Mouse (Mus musculus) ES-Bruce4 (cell line): ENCODE results near the gene Rs1.

Source experiments
- CTCF ChIP-seq: IDR thresholded peaks from one replicate; pipeline ENCODE4 v1.8.1; 2011; ENCODE audit warnings: low read depth, low read length
- EP300 ChIP-seq: IDR thresholded peaks from 2 replicates; pipeline ENCODE4 v1.6.1; 2011; ENCODE audit warnings: low read depth, low read length; ENCODE audit not compliant: insufficient read depth
- POLR2A ChIP-seq: IDR thresholded peaks from one replicate; pipeline ENCODE4 v1.8.1; 2011; ENCODE audit warnings: low read length; ENCODE audit not compliant: insufficient read depth

DNA sequence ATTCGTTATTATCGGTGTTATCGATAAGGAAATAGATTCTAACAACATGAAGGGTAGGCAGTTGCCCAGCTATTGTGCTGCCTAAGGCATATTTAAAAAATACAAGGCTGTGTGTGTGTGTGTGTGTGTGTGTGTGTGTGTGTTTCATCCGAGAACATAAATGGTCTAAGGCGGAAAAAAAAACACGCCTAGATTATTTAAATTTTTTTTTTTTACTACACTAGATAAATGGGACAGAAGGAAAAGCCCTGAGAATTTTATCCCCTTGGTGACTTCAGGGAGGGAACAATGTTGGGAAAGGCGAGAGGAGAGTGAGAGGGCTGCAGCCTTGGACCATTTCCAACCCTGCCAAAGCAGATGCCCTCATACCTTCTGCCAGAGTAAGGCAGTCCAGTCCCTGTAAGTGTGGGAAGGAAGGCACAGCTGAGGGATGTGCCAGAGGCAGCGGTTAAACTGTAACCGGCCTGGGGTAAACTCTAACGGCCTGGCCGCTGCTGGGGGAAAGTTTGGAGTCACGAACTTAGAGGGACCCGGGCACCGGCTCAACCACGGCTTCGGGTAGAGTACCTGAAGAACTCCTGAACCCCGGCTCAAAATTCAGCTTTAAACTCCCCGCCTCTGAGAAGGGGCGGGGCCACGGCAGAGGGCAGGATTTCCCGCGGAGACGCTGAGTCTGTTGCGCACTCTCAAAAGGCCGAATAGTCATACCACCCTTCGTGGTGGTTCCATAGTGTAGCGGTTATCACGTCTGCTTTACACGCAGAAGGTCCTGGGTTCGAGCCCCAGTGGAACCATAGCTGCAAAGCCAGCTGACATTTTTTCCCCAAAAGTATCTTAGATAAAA, 2.2 kb upstream of the Rs1 start:
- TF ChIP-seq CTCF = no peak
- TF ChIP-seq POLR2A = no peak
- TF ChIP-seq EP300 = no peak
